Mouse (Mus musculus) ES-Bruce4 (cell line): ENCODE results near the gene Grk1. TPM values are rescaled to one million over a fixed set of nuclear protein-coding genes. Genes with fewer than 3 reads are reported as not detected.

Source experiments
- H3K27ac ChIP-seq: 2 replicates; pipeline ENCODE4 v1.5.1; 2012; ENCODE audit warnings: low read length, inconsistent platforms; ENCODE audit not compliant: insufficient read depth
- H3K27me3 ChIP-seq: 2 replicates; pipeline ENCODE4 v1.6.1; 2012; ENCODE audit warnings: mild to moderate bottlenecking, low read length, inconsistent platforms; ENCODE audit not compliant: control insufficient read depth, poor library complexity, insufficient read depth, severe bottlenecking
- H3K36me3 ChIP-seq: 2 replicates; pipeline ENCODE4 v1.6.1; 2012; ENCODE audit warnings: inconsistent platforms, mild to moderate bottlenecking, low read length, moderate library complexity; ENCODE audit not compliant: control insufficient read depth, poor library complexity, insufficient read depth, severe bottlenecking
- H3K4me1 ChIP-seq: one replicate; pipeline ENCODE4 v1.8.1; 2011; ENCODE audit warnings: low read length; ENCODE audit not compliant: control insufficient read depth, insufficient read depth
- H3K4me3 ChIP-seq: 2 replicates; pipeline ENCODE4 v1.5.1; 2011; ENCODE audit warnings: low read depth, mild to moderate bottlenecking, low read length
- H3K9ac ChIP-seq: 2 replicates; pipeline ENCODE4 v1.6.1; 2012; ENCODE audit warnings: low read depth, mild to moderate bottlenecking, inconsistent platforms; ENCODE audit not compliant: poor library complexity, severe bottlenecking
- H3K9me3 ChIP-seq: replicated peaks from 2 replicates; pipeline ENCODE4 v1.6.1; 2012; ENCODE audit warnings: mild to moderate bottlenecking, low read length, inconsistent platforms; ENCODE audit not compliant: control insufficient read depth, poor library complexity, insufficient read depth, severe bottlenecking
- CTCF ChIP-seq: IDR thresholded peaks from one replicate; pipeline ENCODE4 v1.8.1; 2011; ENCODE audit warnings: low read depth, low read length
- EP300 ChIP-seq: IDR thresholded peaks from 2 replicates; pipeline ENCODE4 v1.6.1; 2011; ENCODE audit warnings: low read depth, low read length; ENCODE audit not compliant: insufficient read depth
- POLR2A ChIP-seq: IDR thresholded peaks from one replicate; pipeline ENCODE4 v1.8.1; 2011; ENCODE audit warnings: low read length; ENCODE audit not compliant: insufficient read depth
- polyA plus RNA-seq: library from polyadenylated mRNA; stranded (reverse); fragments of >200 nt; gene quantifications from 2 replicates; pipeline ENCODE4 v1.2.4, GENCODE M21; 2011; ENCODE audit warnings: low read depth; ENCODE audit not compliant: missing spikeins, insufficient read depth, insufficient read length

The Grk1 gene
- polyA plus RNA-seq, 1 experiment: not detected

DNA sequence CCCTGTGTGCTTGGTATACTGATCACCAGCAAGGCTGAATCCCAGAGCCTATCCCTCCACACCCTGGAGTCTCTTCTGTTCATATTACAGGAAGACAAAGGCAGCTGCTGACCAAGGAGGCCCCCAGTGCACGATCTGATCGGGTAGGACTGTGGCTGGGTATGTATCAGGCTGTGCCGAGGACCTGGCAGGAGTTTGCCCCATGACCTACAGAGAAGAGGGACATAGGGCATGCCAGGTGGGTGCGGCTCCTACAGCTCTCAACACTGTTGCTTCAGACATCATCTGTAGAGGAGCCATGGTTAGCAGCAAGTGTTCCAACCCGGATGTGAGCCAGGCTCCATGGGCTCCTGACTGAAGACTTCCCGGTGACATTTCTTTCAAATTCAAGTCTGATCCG is 11.0 kb upstream of the Grk1 start:
- Histone ChIP-seq H3K36me3 (no peaks in the 10 kb centered on the region), H3K4me3 (no peak overlapping the region), H3K4me1 (no peaks in the 10 kb centered on the region), H3K27me3 (no peaks in the 10 kb centered on the region), H3K9me3 (no peaks in the 10 kb centered on the region), H3K27ac (no peak overlapping the region), H3K9ac (no peak overlapping the region)
- no peak for TF ChIP-seq CTCF
- TF ChIP-seq POLR2A: no peak
- TF ChIP-seq EP300: no peak

DNA sequence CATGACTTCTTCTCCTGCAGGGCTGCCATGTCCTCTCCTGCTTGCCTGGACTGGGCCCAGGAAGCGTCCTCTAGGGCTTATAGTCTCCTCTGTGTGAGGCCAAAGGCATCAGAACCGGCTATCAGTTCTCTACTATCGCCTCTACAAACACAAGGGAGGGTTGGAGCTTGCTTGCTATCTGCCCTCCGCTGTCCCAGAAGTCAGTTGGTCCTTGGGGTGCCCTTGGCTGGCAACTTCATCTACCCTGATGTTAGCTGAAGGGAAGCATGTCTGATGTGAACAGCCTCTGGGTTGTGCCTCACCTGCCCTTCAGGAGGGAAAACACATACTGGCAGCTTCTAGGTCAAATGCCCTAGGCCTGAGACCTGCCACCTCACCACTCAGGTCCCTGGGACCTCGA is 8.2 kb upstream of the Grk1 start, which contains the start of gene Atp4b:
Gene Atp4b, minus strand, starts transcription at position 101 of the 400 bp plus-strand sequence.
- Histone ChIP-seq H3K27ac (no peak within 1 kb of the TSS), H3K36me3 (no peaks in the 10 kb centered on the region), H3K4me3 (no peak within 1 kb of the TSS), H3K9ac (no peak within 1 kb of the TSS), H3K27me3 (no peaks in the 10 kb centered on the region), H3K9me3 (no peaks in the 10 kb centered on the region), H3K4me1 (no peaks in the 10 kb centered on the region)
- no peak for TF ChIP-seq CTCF
- TF ChIP-seq EP300: no peak
- no peak for TF ChIP-seq POLR2A

DNA sequence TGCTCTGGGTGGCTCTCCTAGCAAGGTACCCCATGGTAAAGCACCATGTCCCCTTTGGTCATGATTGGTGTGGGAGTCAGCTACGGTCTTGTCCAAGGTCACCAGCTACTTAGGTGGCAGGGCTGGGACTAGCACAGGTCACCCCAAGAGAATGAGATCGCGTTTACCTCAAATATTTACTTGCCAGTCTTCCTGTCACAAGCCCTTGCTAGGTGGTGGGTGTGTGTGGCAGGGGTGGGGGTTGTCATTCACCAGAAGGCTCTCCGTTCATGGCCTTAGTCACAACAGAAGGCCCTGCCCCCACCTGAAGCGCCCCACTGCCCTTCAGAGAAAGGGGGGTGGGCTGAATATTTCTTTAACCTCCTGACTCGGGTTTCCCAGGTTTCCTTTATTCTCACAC is 1.4 kb upstream of the Grk1 start:
- no peak overlapping the region for H3K9ac ChIP-seq
- H3K36me3 ChIP-seq: no peaks in the 10 kb centered on the region
- H3K27ac ChIP-seq: no peak overlapping the region
- H3K27me3 ChIP-seq: no peaks in the 10 kb centered on the region
- H3K9me3 ChIP-seq: no peaks in the 10 kb centered on the region
- no peak for TF ChIP-seq POLR2A
- TF ChIP-seq CTCF: no peak
- no peaks in the 10 kb centered on the region for H3K4me1 ChIP-seq
- H3K4me3 ChIP-seq: no peak overlapping the region

DNA sequence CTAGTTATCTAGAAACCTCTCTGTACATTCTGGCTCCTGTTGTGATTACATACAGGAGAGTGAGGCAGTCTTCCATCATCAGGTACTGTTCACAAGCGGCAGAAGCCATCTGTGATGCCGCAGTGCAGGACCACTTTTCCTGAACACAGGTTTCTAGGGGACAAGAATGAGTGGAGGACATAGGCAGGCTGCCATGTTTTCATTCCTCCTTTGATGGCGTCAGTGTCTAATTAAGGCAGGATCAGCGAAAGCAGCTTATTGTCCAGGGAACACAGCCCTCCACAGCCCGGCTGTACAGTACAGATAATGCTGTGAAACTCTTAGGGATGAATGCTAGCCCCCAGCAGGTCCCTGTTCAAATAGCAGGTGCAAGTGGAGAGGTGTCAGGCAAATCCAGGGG is 1.1 kb downstream of the Grk1 start:
- TF ChIP-seq EP300 (no peak), POLR2A (no peak), CTCF (no peak)
- Histone ChIP-seq H3K27ac (no peak overlapping the region), H3K9ac (no peak overlapping the region), H3K9me3 (no peaks in the 10 kb centered on the region), H3K4me3 (no peak overlapping the region), H3K4me1 (no peaks in the 10 kb centered on the region), H3K36me3 (no peaks in the 10 kb centered on the region), H3K27me3 (no peaks in the 10 kb centered on the region)

DNA sequence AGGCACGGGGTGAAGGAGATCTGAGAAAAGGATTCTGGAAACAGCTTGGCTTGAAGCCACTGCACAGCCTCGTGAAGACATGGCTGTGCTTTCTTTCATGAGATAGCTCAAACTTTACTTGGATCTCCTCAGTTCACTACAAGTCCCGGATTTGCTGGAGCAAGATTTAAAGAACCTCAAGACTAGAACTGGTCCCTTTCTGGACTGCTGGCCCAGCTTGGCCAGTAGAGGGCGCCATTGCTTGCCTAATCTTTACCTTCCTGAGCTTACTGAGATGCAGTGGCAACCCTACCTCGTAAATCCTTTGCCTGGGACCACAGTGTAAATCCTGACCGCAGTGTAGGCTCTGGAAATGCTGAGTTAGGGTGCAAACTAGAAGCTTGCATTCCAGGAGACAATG is 6.7 kb downstream of the Grk1 start:
- Histone ChIP-seq H3K9ac (no peak overlapping the region), H3K4me3 (no peak overlapping the region), H3K36me3 (no peaks in the 10 kb centered on the region), H3K27me3 (no peaks in the 10 kb centered on the region), H3K4me1 (no peaks in the 10 kb centered on the region), H3K9me3 (no peaks in the 10 kb centered on the region), H3K27ac (no peak overlapping the region)
- TF ChIP-seq EP300 (no peak), POLR2A (no peak), CTCF (peak; percentile 92)

DNA sequence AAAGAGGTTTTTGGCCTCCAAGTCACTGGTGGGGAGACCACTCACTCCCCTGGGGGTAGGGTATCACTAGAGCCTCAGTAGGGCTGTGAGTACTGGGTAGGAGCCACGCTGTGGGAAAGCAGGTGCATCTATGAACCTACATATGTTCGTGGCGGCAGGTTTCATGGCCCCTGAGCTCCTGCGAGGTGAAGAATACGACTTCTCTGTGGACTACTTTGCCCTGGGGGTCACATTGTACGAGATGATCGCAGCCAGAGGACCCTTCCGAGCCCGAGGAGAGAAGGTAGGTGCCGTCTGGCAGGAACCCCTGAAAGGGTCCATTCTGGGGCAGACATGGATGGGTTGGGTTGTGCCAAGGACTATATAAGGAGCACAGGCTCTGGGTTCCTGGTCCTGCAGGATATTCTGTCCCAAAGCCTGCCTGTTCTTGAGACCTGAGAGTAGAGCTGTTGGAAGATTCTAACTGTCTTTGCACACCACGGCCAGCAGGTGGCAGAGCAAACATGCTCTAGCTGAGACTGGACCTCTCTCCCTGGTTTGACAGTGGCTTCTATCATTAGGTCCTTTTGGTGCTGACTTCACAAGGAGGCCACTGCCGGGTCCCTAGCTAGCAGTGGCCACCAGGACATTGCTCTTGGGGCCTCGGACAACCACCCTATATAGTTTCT is 8.1 kb downstream of the Grk1 start:
- H3K27me3 ChIP-seq: no peaks in the 10 kb centered on the region
- H3K9me3 ChIP-seq: no peaks in the 10 kb centered on the region
- H3K4me3 ChIP-seq: no peak overlapping the region
- no peaks in the 10 kb centered on the region for H3K4me1 ChIP-seq
- H3K36me3 ChIP-seq: no peaks in the 10 kb centered on the region
- no peak for TF ChIP-seq POLR2A
- TF ChIP-seq EP300: 0 out of 2 replicates have a peak, but pooled peaks have one; percentile 17
- TF ChIP-seq CTCF: peak; percentile 97
- no peak overlapping the region for H3K9ac ChIP-seq
- no peak overlapping the region for H3K27ac ChIP-seq
